Mouse (Mus musculus): ENCODE measurements around the gene Ldoc1. TPM values are rescaled to one million over a fixed set of nuclear protein-coding genes. Genes with fewer than 3 reads are reported as not detected.

Gene Ldoc1
- not detected for total RNA-seq (2023)

DNA sequence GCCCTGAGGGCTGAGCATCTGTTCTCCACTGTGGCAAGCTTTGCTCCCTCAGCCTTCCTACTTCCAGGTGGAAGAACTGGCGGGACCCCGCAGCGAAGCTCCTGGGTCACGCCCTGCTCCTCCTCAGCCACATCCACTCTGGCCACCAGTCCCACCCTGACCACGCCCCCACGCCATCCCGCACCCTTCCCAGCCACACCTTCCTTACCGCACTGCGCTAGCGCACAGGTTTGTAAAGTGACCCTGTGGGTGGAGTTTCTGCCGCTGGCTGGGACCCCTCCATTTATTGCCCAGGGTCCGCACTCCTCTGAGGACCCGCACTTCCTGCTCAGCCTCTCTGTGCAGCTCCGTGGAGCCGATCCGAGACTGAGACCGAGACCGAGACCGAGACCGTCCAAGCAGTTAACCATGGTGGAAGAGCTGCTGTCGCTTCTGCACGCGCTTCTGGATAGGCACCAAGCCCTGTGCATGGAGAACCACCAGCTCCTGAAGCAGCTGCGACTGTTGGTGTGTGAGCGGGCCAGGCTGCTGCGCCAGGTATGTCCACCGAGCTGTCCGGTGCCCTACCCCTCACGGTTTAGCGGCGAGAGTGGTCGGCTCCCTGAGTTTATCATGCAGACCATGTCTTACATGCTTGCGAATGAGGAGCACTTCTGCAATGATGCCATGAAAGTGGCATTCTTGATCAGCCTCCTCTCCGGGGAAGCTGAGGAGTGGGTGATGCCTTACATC, at the start of gene Ldoc1:
Gene Ldoc1 (plus strand): TSS at position 196 of the 732 bp plus-strand sequence.

